Mouse (Mus musculus): ENCODE measurements around the gene Mark1. TPM values are rescaled to one million over a fixed set of nuclear protein-coding genes. Genes with fewer than 3 reads are reported as not detected.
A peak's percentile ranks its signal among the peaks of the same experiment; 100 is the strongest.

Gene Mark1
- polyA plus RNA-seq, 1 experiment from 2014 or later: 4.4 TPM

- Histone ChIP-seq H3K4me1 (ENCODE audit: control insufficient read depth, insufficient read depth, low read length) (no peaks in the 10 kb centered on the region), H3K36me3 (replicated peaks; ENCODE audit: control insufficient read depth, insufficient read depth, low read depth, low read length) (no peaks in the 10 kb centered on the region), H3K27me3 (ENCODE audit: control insufficient read depth, insufficient read depth, low read length) (no peaks in the 10 kb centered on the region), H3K27ac (replicated peaks; ENCODE audit: low read depth, low read length) (no peak overlapping the region), H3K9me3 (replicated peaks; ENCODE audit: control insufficient read depth, low read length) (no peaks in the 10 kb centered on the region), H3K4me2 (ENCODE audit: low read depth, low read length) (no peak overlapping the region), H3K4me3 (ENCODE audit: low read depth, low read length) (no peak overlapping the region), H3K9ac (replicated peaks; ENCODE audit: low read length) (no peak overlapping the region)
- peak; percentile 12 for DNase-seq (ENCODE audit: low spot score)
- 74% methylated on average over 6 of the region's 6 CpGs for WGBS
- ATAC-seq (replicated peaks; ENCODE audit: insufficient number of reproducible peaks, low FRiP score, low TSS enrichment, low read depth): no peak
These were observed 41.0 kb downstream of the Mark1 start for GRCm38 (mm10) chr1:184958388-184958787.

GRCm38 (mm10) chr1:184951758-184952157, 47.6 kb downstream of the Mark1 start:
- no peaks in the 10 kb centered on the region for H3K9me3 ChIP-seq (replicated peaks; ENCODE audit: control insufficient read depth, low read length)
- 56% methylated on average over 5 of the region's 5 CpGs for whole genome bisulfite sequencing
- H3K4me2 ChIP-seq (ENCODE audit: low read depth, low read length): no peak overlapping the region
- no peak overlapping the region for H3K9ac ChIP-seq (replicated peaks; ENCODE audit: low read length)
- no peak overlapping the region for H3K4me3 ChIP-seq (ENCODE audit: low read depth, low read length)
- no peak for DNase-seq (ENCODE audit: low spot score)
- no peak overlapping the region for H3K27ac ChIP-seq (replicated peaks; ENCODE audit: low read depth, low read length)
- H3K4me1 ChIP-seq (ENCODE audit: control insufficient read depth, insufficient read depth, low read length): no peaks in the 10 kb centered on the region
- ATAC-seq (replicated peaks; ENCODE audit: insufficient number of reproducible peaks, low FRiP score, low TSS enrichment, low read depth): no peak
- no peaks in the 10 kb centered on the region for H3K27me3 ChIP-seq (ENCODE audit: control insufficient read depth, insufficient read depth, low read length)
- no peaks in the 10 kb centered on the region for H3K36me3 ChIP-seq (replicated peaks; ENCODE audit: control insufficient read depth, insufficient read depth, low read depth, low read length)

GRCm38 (mm10) chr1:184951057-184951456, 48.3 kb downstream of the Mark1 start:
- H3K27me3 ChIP-seq (ENCODE audit: control insufficient read depth, insufficient read depth, low read length): no peaks in the 10 kb centered on the region
- no peaks in the 10 kb centered on the region for H3K4me1 ChIP-seq (ENCODE audit: control insufficient read depth, insufficient read depth, low read length)
- no peak overlapping the region for H3K9ac ChIP-seq (replicated peaks; ENCODE audit: low read length)
- no peaks in the 10 kb centered on the region for H3K9me3 ChIP-seq (replicated peaks; ENCODE audit: control insufficient read depth, low read length)
- no peak overlapping the region for H3K4me2 ChIP-seq (ENCODE audit: low read depth, low read length)
- H3K27ac ChIP-seq (replicated peaks; ENCODE audit: low read depth, low read length): no peak overlapping the region
- H3K36me3 ChIP-seq (replicated peaks; ENCODE audit: control insufficient read depth, insufficient read depth, low read depth, low read length): no peaks in the 10 kb centered on the region
- WGBS: 92% methylated on average over 11 of the region's 11 CpGs
- ATAC-seq (replicated peaks; ENCODE audit: insufficient number of reproducible peaks, low FRiP score, low TSS enrichment, low read depth) (no peak), DNase-seq (ENCODE audit: low spot score) (no peak)
- no peak overlapping the region for H3K4me3 ChIP-seq (ENCODE audit: low read depth, low read length)

GRCm38 (mm10) chr1:184938106-184938505, 61.3 kb downstream of the Mark1 start:
- Histone ChIP-seq H3K4me3 (ENCODE audit: low read depth, low read length) (no peak overlapping the region), H3K36me3 (replicated peaks; ENCODE audit: control insufficient read depth, insufficient read depth, low read depth, low read length) (no peaks in the 10 kb centered on the region), H3K4me2 (ENCODE audit: low read depth, low read length) (no peak overlapping the region), H3K9ac (replicated peaks; ENCODE audit: low read length) (no peak overlapping the region), H3K27ac (replicated peaks; ENCODE audit: low read depth, low read length) (no peak overlapping the region), H3K9me3 (replicated peaks; ENCODE audit: control insufficient read depth, low read length) (no peaks in the 10 kb centered on the region), H3K4me1 (ENCODE audit: control insufficient read depth, insufficient read depth, low read length) (no peaks in the 10 kb centered on the region), H3K27me3 (ENCODE audit: control insufficient read depth, insufficient read depth, low read length) (no peaks in the 10 kb centered on the region)
- ATAC-seq (replicated peaks; ENCODE audit: insufficient number of reproducible peaks, low FRiP score, low TSS enrichment, low read depth): no peak
- no peak for DNase-seq (ENCODE audit: low spot score)
- WGBS: 95% methylated on average over 4 of the region's 4 CpGs

GRCm38 (mm10) chr1:184935980-184936379, 63.4 kb downstream of the Mark1 start:
- no peaks in the 10 kb centered on the region for H3K27me3 ChIP-seq (ENCODE audit: control insufficient read depth, insufficient read depth, low read length)
- H3K27ac ChIP-seq (replicated peaks; ENCODE audit: low read depth, low read length): no peak overlapping the region
- no peak for ATAC-seq (replicated peaks; ENCODE audit: insufficient number of reproducible peaks, low FRiP score, low TSS enrichment, low read depth)
- H3K36me3 ChIP-seq (replicated peaks; ENCODE audit: control insufficient read depth, insufficient read depth, low read depth, low read length): no peaks in the 10 kb centered on the region
- no peak overlapping the region for H3K4me3 ChIP-seq (ENCODE audit: low read depth, low read length)
- H3K4me1 ChIP-seq (ENCODE audit: control insufficient read depth, insufficient read depth, low read length): no peaks in the 10 kb centered on the region
- DNase-seq (ENCODE audit: low spot score): no peak
- no peaks in the 10 kb centered on the region for H3K9me3 ChIP-seq (replicated peaks; ENCODE audit: control insufficient read depth, low read length)
- no peak overlapping the region for H3K4me2 ChIP-seq (ENCODE audit: low read depth, low read length)
- 55% methylated on average over 5 of the region's 5 CpGs for WGBS
- no peak overlapping the region for H3K9ac ChIP-seq (replicated peaks; ENCODE audit: low read length)

- no peak overlapping the region for H3K9ac ChIP-seq (replicated peaks; ENCODE audit: low read length)
- no peaks in the 10 kb centered on the region for H3K27me3 ChIP-seq (ENCODE audit: control insufficient read depth, insufficient read depth, low read length)
- WGBS: 74% methylated on average over 6 of the region's 6 CpGs
- ATAC-seq (replicated peaks; ENCODE audit: insufficient number of reproducible peaks, low FRiP score, low TSS enrichment, low read depth): no peak
- DNase-seq (ENCODE audit: low spot score): no peak
- H3K4me3 ChIP-seq (ENCODE audit: low read depth, low read length): no peak overlapping the region
- H3K4me1 ChIP-seq (ENCODE audit: control insufficient read depth, insufficient read depth, low read length): no peaks in the 10 kb centered on the region
- no peak overlapping the region for H3K4me2 ChIP-seq (ENCODE audit: low read depth, low read length)
- no peak overlapping the region for H3K27ac ChIP-seq (replicated peaks; ENCODE audit: low read depth, low read length)
- H3K9me3 ChIP-seq (replicated peaks; ENCODE audit: control insufficient read depth, low read length): no peaks in the 10 kb centered on the region
- H3K36me3 ChIP-seq (replicated peaks; ENCODE audit: control insufficient read depth, insufficient read depth, low read depth, low read length): no peaks in the 10 kb centered on the region
These were observed 63.9 kb downstream of the Mark1 start for GRCm38 (mm10) chr1:184935490-184935889.

- Histone ChIP-seq H3K4me3 (ENCODE audit: low read depth, low read length) (no peak overlapping the region), H3K27me3 (ENCODE audit: control insufficient read depth, insufficient read depth, low read length) (no peaks in the 10 kb centered on the region), H3K9me3 (replicated peaks; ENCODE audit: control insufficient read depth, low read length) (no peaks in the 10 kb centered on the region), H3K9ac (replicated peaks; ENCODE audit: low read length) (no peak overlapping the region), H3K36me3 (replicated peaks; ENCODE audit: control insufficient read depth, insufficient read depth, low read depth, low read length) (no peaks in the 10 kb centered on the region; the same call in 1 of the 2 replicates), H3K4me2 (ENCODE audit: low read depth, low read length) (no peak overlapping the region), H3K27ac (replicated peaks; ENCODE audit: low read depth, low read length) (no peak overlapping the region), H3K4me1 (ENCODE audit: control insufficient read depth, insufficient read depth, low read length) (no peaks in the 10 kb centered on the region)
- 86% methylated on average over 6 of the region's 6 CpGs for WGBS
- no peak for DNase-seq (ENCODE audit: low spot score)
- ATAC-seq (replicated peaks; ENCODE audit: insufficient number of reproducible peaks, low FRiP score, low TSS enrichment, low read depth): no peak
These were observed 68.3 kb downstream of the Mark1 start for GRCm38 (mm10) chr1:184931097-184931496.

- Histone ChIP-seq H3K36me3 (replicated peaks; ENCODE audit: control insufficient read depth, insufficient read depth, low read depth, low read length) (no peaks in the 10 kb centered on the region; the same call in 1 of the 2 replicates), H3K4me2 (ENCODE audit: low read depth, low read length) (no peak overlapping the region), H3K4me1 (ENCODE audit: control insufficient read depth, insufficient read depth, low read length) (no peaks in the 10 kb centered on the region), H3K27me3 (ENCODE audit: control insufficient read depth, insufficient read depth, low read length) (no peaks in the 10 kb centered on the region), H3K9me3 (replicated peaks; ENCODE audit: control insufficient read depth, low read length) (no peaks in the 10 kb centered on the region), H3K4me3 (ENCODE audit: low read depth, low read length) (no peak overlapping the region), H3K9ac (replicated peaks; ENCODE audit: low read length) (no peak overlapping the region), H3K27ac (replicated peaks; ENCODE audit: low read depth, low read length) (no peak overlapping the region)
- no peak for DNase-seq (ENCODE audit: low spot score)
- 67% methylated on average over 1 of the region's 1 CpGs for WGBS
- ATAC-seq (replicated peaks; ENCODE audit: insufficient number of reproducible peaks, low FRiP score, low TSS enrichment, low read depth): no peak
These were observed 71.0 kb downstream of the Mark1 start for GRCm38 (mm10) chr1:184928382-184928781.
